Mouse (Mus musculus) intestine, embryonic 16.5 days (tissue): Measurements from ENCODE around the gene Nckap5l. TPM values are rescaled to one million over a fixed set of nuclear protein-coding genes. Genes with fewer than 3 reads are reported as not detected.

Source experiments
- ATAC-seq: fragments of 200-750 bp; cut with Nextera tagmentation; 2 replicates; pipeline ENCODE4 v1.8.0; 2017; ENCODE audit warnings: moderate TSS enrichment, moderate library complexity
- H3K27ac ChIP-seq: fragments of 300-500 bp; sonication (generic); 2 replicates; pipeline ENCODE4 v1.5.1; 2014; ENCODE audit warnings: mild to moderate bottlenecking, low read length
- H3K27me3 ChIP-seq: fragments of 300-500 bp; sonication (generic); replicated peaks from 2 replicates; pipeline ENCODE4 v1.6.1; 2014; ENCODE audit warnings: low read length, control low read depth, mixed read lengths; ENCODE audit not compliant: control insufficient read depth, insufficient read depth
- H3K36me3 ChIP-seq: fragments of 300-500 bp; sonication (generic); 2 replicates; pipeline ENCODE4 v1.6.1; 2014; ENCODE audit warnings: low read length, control low read depth; ENCODE audit not compliant: control insufficient read depth, insufficient read depth
- H3K4me1 ChIP-seq: fragments of 300-500 bp; sonication (generic); 2 replicates; pipeline ENCODE4 v1.6.1; 2014; ENCODE audit warnings: low read length, control low read depth, mixed read lengths; ENCODE audit not compliant: control insufficient read depth, insufficient read depth
- H3K4me2 ChIP-seq: fragments of 300-500 bp; sonication (generic); 2 replicates; pipeline ENCODE4 v1.6.1; 2014; ENCODE audit warnings: low read depth, low read length, control low read depth
- H3K4me3 ChIP-seq: fragments of 300-500 bp; sonication (generic); 2 replicates; pipeline ENCODE4 v1.5.1; 2014; ENCODE audit warnings: mild to moderate bottlenecking, low read length
- H3K9ac ChIP-seq: fragments of 300-500 bp; sonication (generic); 2 replicates; pipeline ENCODE4 v1.6.1; 2014; ENCODE audit warnings: low read depth, low read length
- H3K9me3 ChIP-seq: fragments of 300-500 bp; sonication (generic); 2 replicates; pipeline ENCODE4 v1.6.1; 2016; ENCODE audit warnings: low read length, control low read depth; ENCODE audit not compliant: control insufficient read depth
- WGBS: fragments of 180-500 bp; shearing (Covaris S2); extraction: QIAGEN DNeasy Blood & Tissue Kit; methylation state at CpG from one replicate; pipeline ENCODE4 v1.1.7; 2014; 5-methylcytosine and 5-hydroxymethylcytosine counted together
- polyA plus RNA-seq: library from polyadenylated mRNA; unstranded; fragments of >200 nt; fragmentation: Nextera tagmentation; extraction: Ambion mirVana; gene quantifications from 2 replicates; pipeline ENCODE4 v1.2.1, GENCODE M21; 2015

Gene Nckap5l
- 5.8 and 6.5 TPM in 2 replicates for polyA plus RNA-seq

DNA sequence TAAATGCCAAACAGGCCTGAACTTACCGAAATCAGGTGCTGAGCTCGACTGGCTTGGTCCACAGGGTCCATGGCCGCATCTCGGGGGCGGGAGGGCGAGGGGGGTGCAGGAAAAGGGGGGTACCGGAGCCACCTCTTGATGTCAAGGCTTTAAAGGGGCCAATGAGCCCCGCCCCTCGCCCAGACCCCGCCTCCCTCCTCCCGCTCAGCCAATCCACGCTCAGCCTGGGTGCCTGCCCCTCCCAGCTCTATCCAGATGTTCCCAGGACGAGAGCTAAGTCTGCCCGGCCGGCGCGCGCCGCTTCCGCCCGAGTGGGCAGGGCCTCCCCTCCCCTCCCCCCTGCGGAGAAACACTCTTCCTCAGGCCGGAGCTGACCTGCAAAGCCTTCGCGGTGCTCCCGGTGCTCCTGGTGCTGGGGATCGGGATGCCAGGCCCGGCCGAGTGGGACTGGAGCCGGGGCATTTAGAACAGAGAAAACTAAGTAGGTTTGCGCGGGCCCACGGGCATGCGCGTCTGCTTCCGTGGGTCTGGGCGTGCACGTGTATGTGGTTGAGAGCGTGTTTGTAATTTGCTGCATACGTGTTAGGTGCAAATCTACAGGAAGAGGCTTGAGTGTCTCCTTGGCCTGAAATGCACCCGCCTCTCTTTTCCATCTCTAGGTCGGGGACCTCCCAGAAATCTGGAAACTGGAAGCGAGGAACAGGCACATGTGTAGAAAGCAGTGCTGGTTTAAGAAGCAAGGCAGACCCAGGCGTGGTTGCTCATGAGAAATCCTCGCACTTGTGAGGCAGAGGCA, at the start of gene Nckap5l:
Gene Nckap5l, minus strand, starts transcription at position 143 of the 796 bp plus-strand sequence.
- Histone ChIP-seq H3K4me1 (peaks cover 20% of the 10 kb centered on the region), H3K36me3 (no peaks in the 10 kb centered on the region), H3K4me3 (peak within 1 kb of the TSS; percentile 82), H3K27me3 (no peaks in the 10 kb centered on the region), H3K9ac (peak within 1 kb of the TSS; percentile 79), H3K4me2 (peak within 1 kb of the TSS; percentile 93), H3K27ac (peak within 1 kb of the TSS; percentile 86), H3K9me3 (no peaks in the 10 kb centered on the region)
- peak; percentile 96 for ATAC-seq
- under 1% methylated on average over 45 of the region's 45 CpGs for WGBS

DNA sequence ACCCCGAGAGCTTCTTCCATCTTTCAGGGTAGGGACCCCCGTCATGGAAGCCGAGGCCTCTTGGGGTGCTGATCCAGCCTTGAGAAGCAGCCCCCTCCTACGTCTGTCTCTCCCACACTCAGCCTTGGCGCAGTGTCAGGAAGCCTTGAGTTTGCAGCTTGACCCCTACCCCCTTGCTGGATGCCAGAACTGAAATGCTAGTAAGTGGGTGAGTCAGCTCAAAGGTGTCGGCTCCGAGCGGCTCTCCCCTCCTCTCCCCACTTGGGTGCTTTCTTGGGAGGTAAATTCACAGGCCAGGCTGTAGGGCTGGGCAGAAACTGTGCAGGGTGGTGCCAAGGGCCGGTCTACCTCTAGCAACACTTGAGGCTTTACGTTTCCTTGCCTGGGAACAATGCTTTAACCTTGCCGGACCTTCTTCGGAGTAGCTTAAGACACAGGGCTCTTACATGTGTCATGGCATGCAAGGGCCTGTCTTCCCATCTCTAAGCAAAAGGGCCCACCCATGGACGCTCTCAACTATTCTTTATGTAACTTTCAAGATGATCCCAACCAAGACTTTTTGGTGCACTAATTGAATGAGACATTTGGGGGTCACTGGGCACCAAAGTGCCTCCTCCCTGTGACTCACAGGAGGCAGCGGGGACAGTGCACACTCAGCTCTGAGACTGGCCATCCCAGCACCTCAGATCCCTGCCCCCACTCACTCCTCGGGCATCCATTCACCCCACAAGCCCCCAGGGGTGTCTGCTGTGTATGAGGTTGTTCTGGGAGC, 48.0 kb upstream of the Nckap5l start:
- Histone ChIP-seq H3K4me1 (peaks cover 16% of the 10 kb centered on the region), H3K27me3 (no peaks in the 10 kb centered on the region), H3K4me2 (no peak overlapping the region), H3K9me3 (no peaks in the 10 kb centered on the region), H3K27ac (no peak overlapping the region), H3K9ac (no peak overlapping the region), H3K4me3 (no peak overlapping the region), H3K36me3 (no peaks in the 10 kb centered on the region)
- WGBS = 69% methylated on average over 15 of the region's 15 CpGs
- no peak for ATAC-seq

DNA sequence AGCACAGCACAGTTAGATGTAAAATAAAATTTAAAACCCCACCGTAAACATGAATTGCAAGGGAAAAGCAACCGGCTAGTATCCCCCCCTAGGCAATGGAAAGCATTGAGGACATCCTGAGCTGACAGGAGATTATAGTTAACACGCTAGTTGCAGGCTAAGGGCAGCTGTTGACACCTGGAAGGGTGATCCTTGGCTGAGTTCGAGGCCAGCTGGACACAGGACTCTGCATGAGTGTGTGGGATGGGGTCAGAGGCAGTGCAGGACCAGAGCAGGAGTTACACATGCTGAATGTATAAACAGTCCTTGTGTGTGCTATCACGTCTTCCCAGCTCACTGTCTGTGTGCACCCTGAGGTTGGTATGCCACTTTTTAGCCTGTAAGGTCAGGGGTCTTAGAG, 45.7 kb upstream of the Nckap5l start:
- no peaks in the 10 kb centered on the region for H3K9me3 ChIP-seq
- peaks cover 23% of the 10 kb centered on the region for H3K4me1 ChIP-seq
- no peak overlapping the region; the same call in 1 of the 2 replicates for H3K27ac ChIP-seq
- WGBS = 59% methylated on average over 5 of the region's 5 CpGs
- no peaks in the 10 kb centered on the region for H3K36me3 ChIP-seq
- H3K4me3 ChIP-seq = no peak overlapping the region
- ATAC-seq = no peak
- H3K27me3 ChIP-seq = no peaks in the 10 kb centered on the region
- no peak overlapping the region for H3K4me2 ChIP-seq
- H3K9ac ChIP-seq = no peak overlapping the region

- WGBS = 30% methylated on average over 12 of the region's 12 CpGs
- Histone ChIP-seq H3K4me3 (no peak overlapping the region), H3K27me3 (no peaks in the 10 kb centered on the region), H3K27ac (peak overlapping the region; percentile 66), H3K9me3 (no peaks in the 10 kb centered on the region), H3K4me2 (no peak overlapping the region), H3K36me3 (no peaks in the 10 kb centered on the region), H3K9ac (0 out of 2 replicates have a peak overlapping the region, but pooled peaks have one; percentile 3), H3K4me1 (peaks cover 27% of the 10 kb centered on the region)
- ATAC-seq = no peak
Measured at GRCm38 (mm10) chr15:99502311-99502831, 44.8 kb upstream of the Nckap5l start.

GRCm38 (mm10) chr15:99501292-99502260, 44.0 kb upstream of the Nckap5l start:
- Histone ChIP-seq H3K9me3 (no peaks in the 10 kb centered on the region), H3K4me2 (no peak overlapping the region), H3K36me3 (no peaks in the 10 kb centered on the region), H3K4me3 (no peak overlapping the region), H3K27me3 (no peaks in the 10 kb centered on the region), H3K4me1 (peaks cover 30% of the 10 kb centered on the region), H3K9ac (0 out of 2 replicates have a peak overlapping the region, but pooled peaks have one; percentile 3), H3K27ac (peak overlapping the region; percentile 66)
- 73% methylated on average over 20 of the region's 20 CpGs for WGBS
- no peak for ATAC-seq

- 49% methylated on average over 5 of the region's 5 CpGs for WGBS
- Histone ChIP-seq H3K4me3 (no peak overlapping the region), H3K4me1 (peaks cover 29% of the 10 kb centered on the region), H3K27ac (no peak overlapping the region), H3K36me3 (no peaks in the 10 kb centered on the region), H3K9ac (no peak overlapping the region), H3K4me2 (no peak overlapping the region), H3K9me3 (no peaks in the 10 kb centered on the region), H3K27me3 (no peaks in the 10 kb centered on the region)
- ATAC-seq = no peak
Measured at GRCm38 (mm10) chr15:99500320-99500719, 42.8 kb upstream of the Nckap5l start.

DNA sequence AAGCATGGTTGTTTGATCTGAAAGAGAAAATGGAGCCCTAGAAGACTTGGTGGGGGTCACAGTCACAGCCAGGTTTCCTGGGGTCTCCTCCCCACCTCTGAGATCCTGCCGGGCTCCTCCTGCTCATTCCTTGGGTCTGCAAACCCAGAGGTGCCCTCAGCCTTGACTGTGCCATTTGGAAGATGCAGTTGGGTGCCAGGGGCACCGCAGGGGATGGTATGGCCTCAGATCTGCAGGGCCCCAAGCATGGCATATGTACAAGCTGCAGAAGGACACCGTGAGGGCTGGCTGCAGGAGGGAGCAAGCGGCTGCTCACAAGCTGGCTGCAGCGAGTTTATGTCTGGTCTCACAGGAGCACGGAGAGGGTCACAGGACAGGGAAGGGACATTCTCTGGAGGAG, 42.2 kb upstream of the Nckap5l start:
- no peak overlapping the region for H3K4me3 ChIP-seq
- H3K27ac ChIP-seq = no peak overlapping the region
- H3K36me3 ChIP-seq = no peaks in the 10 kb centered on the region
- no peak overlapping the region for H3K4me2 ChIP-seq
- ATAC-seq = no peak
- no peaks in the 10 kb centered on the region for H3K9me3 ChIP-seq
- 49% methylated on average over 6 of the region's 6 CpGs for WGBS
- H3K27me3 ChIP-seq = no peaks in the 10 kb centered on the region
- H3K4me1 ChIP-seq = peaks cover 26% of the 10 kb centered on the region
- H3K9ac ChIP-seq = no peak overlapping the region

- Histone ChIP-seq H3K36me3 (no peaks in the 10 kb centered on the region), H3K9me3 (no peaks in the 10 kb centered on the region), H3K27ac (no peak overlapping the region), H3K4me1 (peaks cover 26% of the 10 kb centered on the region), H3K27me3 (no peaks in the 10 kb centered on the region), H3K9ac (no peak overlapping the region), H3K4me2 (no peak overlapping the region), H3K4me3 (no peak overlapping the region)
- WGBS = 38% methylated on average over 4 of the region's 4 CpGs
- ATAC-seq = peak; percentile 62
Measured at GRCm38 (mm10) chr15:99498781-99499180, 41.2 kb upstream of the Nckap5l start.
